In the genomic region with DNA sequence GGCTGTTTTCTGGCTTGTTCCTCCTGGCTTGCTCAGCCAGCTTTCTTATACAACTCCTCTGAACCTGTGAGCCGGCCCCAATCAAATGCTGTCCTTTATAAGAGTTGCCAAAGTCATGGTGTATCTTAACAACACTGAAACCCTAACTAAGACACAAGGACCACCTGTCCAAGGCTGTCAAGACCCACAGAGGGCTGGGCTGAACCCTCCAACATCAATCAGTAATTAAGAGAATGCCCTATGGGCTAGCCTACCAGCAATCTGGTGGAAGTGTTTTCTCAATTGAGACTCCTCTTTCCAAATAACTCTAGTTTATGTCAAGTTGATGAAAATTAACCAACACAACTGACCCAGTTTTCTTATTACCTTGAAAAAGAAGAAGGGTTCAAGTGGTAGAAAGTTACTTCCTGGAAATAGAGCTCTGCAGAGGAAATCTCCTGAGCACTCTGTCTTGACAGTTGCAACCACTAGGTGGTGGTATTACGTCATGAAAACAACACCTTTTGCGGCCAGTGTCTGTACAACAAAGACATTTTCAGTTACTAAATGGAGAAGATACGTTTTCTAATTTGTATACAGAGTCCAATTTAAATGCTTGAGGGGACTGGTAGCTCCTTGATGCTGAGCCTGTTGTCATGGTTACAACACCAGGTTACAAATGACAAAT, we compare ENCODE assay signal across 7 mouse cellular contexts. TPM values are rescaled to one million over a fixed set of nuclear protein-coding genes. Genes with fewer than 3 reads are reported as not detected.
DNase-seq lines count a peak whose midpoint lies in the region; ATAC-seq and TF ChIP-seq lines count a peak whose summit lies in the region.

No protein-coding gene starts in this region.

- WGBS in forebrain, embryonic 15.5 days = 20% methylated on average over 4 of the region's 4 CpGs
- 24% methylated on average over 4 of the region's 4 CpGs for WGBS in hindbrain, embryonic 15.5 days

- H3K4me3 ChIP-seq in forebrain, embryonic 15.5 days = no peak overlapping the region
- no peak overlapping the region for H3K4me3 ChIP-seq in hindbrain, embryonic 15.5 days

- DNase-seq in Patski (ENCODE audit: low read depth, low spot score) = peak; percentile 22
- peak; percentile 45 to 69 for DNase-seq in layer of hippocampus, postnatal 36 days
- peak; percentile 85 for DNase-seq in mesoderm, embryonic 11.5 days (ENCODE audit: low read depth, low spot score)
- DNase-seq in right cerebral cortex, postnatal 14 days = peak; percentile 68

- H3K4me2 ChIP-seq in forebrain, embryonic 15.5 days (replicated peaks) = no peak overlapping the region
- H3K4me2 ChIP-seq in hindbrain, embryonic 15.5 days = no peak overlapping the region

- no peaks in the 10 kb centered on the region for H3K27me3 ChIP-seq in Patski
- H3K27me3 ChIP-seq in forebrain, embryonic 15.5 days = 0 out of 2 replicates have a peak, but pooled peaks cover 3% of the 10 kb centered on the region
- H3K27me3 ChIP-seq in hindbrain, embryonic 15.5 days = no peaks in the 10 kb centered on the region

- H3K4me1 ChIP-seq in forebrain, embryonic 15.5 days = peaks cover 4% of the 10 kb centered on the region; the same call in 1 of the 2 replicates
- peaks cover 4% of the 10 kb centered on the region for H3K4me1 ChIP-seq in hindbrain, embryonic 15.5 days (replicated peaks)

- CTCF ChIA-PET in Patski (lab: Charles Lee) = interaction anchor here (0.9 to 2.0 kb wide), 12 partner anchors 8 to 218 kb away, joined by 3 to 22 read pairs (median 3); no protein-coding TSS in a partner anchor

- H3K36me3 ChIP-seq in forebrain, embryonic 15.5 days = no peaks in the 10 kb centered on the region
- no peaks in the 10 kb centered on the region for H3K36me3 ChIP-seq in hindbrain, embryonic 15.5 days

- no peak overlapping the region for H3K9ac ChIP-seq in forebrain, embryonic 15.5 days (replicated peaks)
- no peak overlapping the region for H3K9ac ChIP-seq in hindbrain, embryonic 15.5 days

- no peak overlapping the region for H3K27ac ChIP-seq in forebrain, embryonic 15.5 days (replicated peaks)
- H3K27ac ChIP-seq in hindbrain, embryonic 15.5 days (replicated peaks) = peak overlapping the region; percentile 56; the same call in 1 of the 2 replicates

- in situ Hi-C loops in Patski (cut with MboI; ENCODE audit: low pct_unique_long_range_greater_than_20kb) = loop anchor here (25.0 kb wide), 1 partner anchor 576 kb away; no protein-coding TSS in a partner anchor

- ATAC-seq in Patski = no peak
- peak; percentile 78 for ATAC-seq in cerebellum, adult (ENCODE audit: insufficient number of reproducible peaks, low FRiP score, low TSS enrichment)
- peak; percentile 82 for ATAC-seq in forebrain, embryonic 15.5 days (replicated peaks)
- ATAC-seq in hindbrain, embryonic 15.5 days (ENCODE audit: low FRiP score, low read depth) = peak; percentile 89

- H3K9me3 ChIP-seq in forebrain, embryonic 15.5 days = no peaks in the 10 kb centered on the region
- no peaks in the 10 kb centered on the region for H3K9me3 ChIP-seq in hindbrain, embryonic 15.5 days

- POLR2A ChIA-PET in Patski (lab: Charles Lee) = no interaction called here

- TF ChIP-seq CTCF in Patski (IDR thresholded peaks at IDR 0.05) = peak; percentile 66

RNA-seq across cellular contexts. Expression of a gene that starts 1.4 kb away (rescaled TPM):
- 8.2 TPM for polyA plus RNA-seq in Patski (2021)
- 46.7 and 53.4 TPM in 2 replicates for polyA plus RNA-seq in forebrain, embryonic 15.5 days (2015; fragmentation: Nextera tagmentation; extraction: Ambion mirVana)
- 63.5 and 69.3 TPM in 2 replicates for polyA plus RNA-seq in hindbrain, embryonic 15.5 days (2015; fragmentation: Nextera tagmentation; extraction: Ambion mirVana)
- 10 to 100 TPM; 14.8 to 19.8 TPM for total RNA-seq in layer of hippocampus, postnatal 36 days (2021)

RNA-seq across cellular contexts. Expression of a gene that starts 35.9 kb away (rescaled TPM):
- 0.17 TPM for polyA plus RNA-seq in Patski (2021)
- polyA plus RNA-seq in forebrain, embryonic 15.5 days (2015; fragmentation: Nextera tagmentation; extraction: Ambion mirVana) = 0.60 and 0.79 TPM in 2 replicates
- polyA plus RNA-seq in hindbrain, embryonic 15.5 days (2015; fragmentation: Nextera tagmentation; extraction: Ambion mirVana) = 0.63 and 0.65 TPM in 2 replicates
- under 1 TPM in 1 of 2 experiments, not detected in 1; 0.20 TPM for total RNA-seq in layer of hippocampus, postnatal 36 days (2021)

RNA-seq across cellular contexts. Expression of a gene that starts 36.2 kb away (rescaled TPM):
- 36.4 TPM for polyA plus RNA-seq in Patski (2021)
- 83.9 and 88.4 TPM in 2 replicates for polyA plus RNA-seq in forebrain, embryonic 15.5 days (2015; fragmentation: Nextera tagmentation; extraction: Ambion mirVana)
- 62.8 and 65.3 TPM in 2 replicates for polyA plus RNA-seq in hindbrain, embryonic 15.5 days (2015; fragmentation: Nextera tagmentation; extraction: Ambion mirVana)
- total RNA-seq in layer of hippocampus, postnatal 36 days (2021) = 10 to 100 TPM; 22.2 to 23.7 TPM

RNA-seq across cellular contexts. Expression of a gene that starts 41.4 kb away (rescaled TPM):
- 40.5 TPM for polyA plus RNA-seq in Patski (2021)
- polyA plus RNA-seq in forebrain, embryonic 15.5 days (2015; fragmentation: Nextera tagmentation; extraction: Ambion mirVana) = 63.3 and 64.3 TPM in 2 replicates
- 68.7 and 75.0 TPM in 2 replicates for polyA plus RNA-seq in hindbrain, embryonic 15.5 days (2015; fragmentation: Nextera tagmentation; extraction: Ambion mirVana)
- 10 to 100 TPM; 24.3 to 28.8 TPM for total RNA-seq in layer of hippocampus, postnatal 36 days (2021)

RNA-seq across cellular contexts. Expression of a gene that starts 57.8 kb away (rescaled TPM):
- 9.2 TPM for polyA plus RNA-seq in Patski (2021)
- 10.8 TPM in 2 replicates for polyA plus RNA-seq in forebrain, embryonic 15.5 days (2015; fragmentation: Nextera tagmentation; extraction: Ambion mirVana)
- polyA plus RNA-seq in hindbrain, embryonic 15.5 days (2015; fragmentation: Nextera tagmentation; extraction: Ambion mirVana) = 10.9 and 12.1 TPM in 2 replicates
- 10 to 100 TPM; 10.4 to 10.5 TPM for total RNA-seq in layer of hippocampus, postnatal 36 days (2021)

Comparison
In these comparisons a context has a peak if more than half of its experiments do, and no peak if none do; other contexts are left out.
1. DNase-seq: peak in every context shown above with its lines; median percentile 85 in mesoderm, embryonic 11.5 days; 68 in right cerebral cortex, postnatal 14 days; 57 in layer of hippocampus, postnatal 36 days; 22 in Patski.